Mouse (Mus musculus) cortical plate, adult 2 months (tissue): Measurements from ENCODE around the gene Krt18.

Experiments
- CTCF ChIP-seq: fragments of 200-500 bp; IDR thresholded peaks from 2 replicates; pipeline ENCODE4 v1.5.1; 2011; ENCODE audit warnings: mild to moderate bottlenecking, control low read depth, low read length; ENCODE audit not compliant: insufficient read depth; ENCODE audit errors: extremely low read depth
- POLR2A ChIP-seq: fragments of 200-500 bp; IDR thresholded peaks from 2 replicates; pipeline ENCODE4 v1.6.1; 2011; ENCODE audit warnings: mild to moderate bottlenecking, low read length, control low read depth; ENCODE audit not compliant: insufficient read depth; ENCODE audit errors: extremely low read depth

DNA sequence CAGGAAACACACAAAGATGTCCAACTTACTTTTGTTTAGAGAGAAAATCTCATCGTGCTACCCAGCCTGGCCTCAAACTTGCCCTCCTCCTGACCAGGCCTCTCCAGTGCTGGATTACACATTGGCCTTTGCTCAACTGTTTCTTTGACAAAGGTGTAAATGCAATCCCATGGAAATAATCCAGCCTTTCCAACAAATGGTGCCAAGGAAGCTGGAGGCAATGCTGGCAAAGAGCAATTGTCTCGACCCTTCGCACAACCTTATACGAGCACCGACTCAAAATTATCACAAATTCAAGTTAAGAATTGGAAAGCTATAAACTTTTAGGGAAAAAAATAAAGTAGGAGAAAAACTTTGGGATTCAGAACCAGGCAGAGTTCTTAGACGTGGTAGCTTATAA is 20.0 kb downstream of the Krt18 start:
- TF ChIP-seq POLR2A (no peak), CTCF (no peak)
